Mouse (Mus musculus): Measurements from ENCODE around the gene Blm.

GRCm38 (mm10) chr7:80427730-80428129 is 107.2 kb downstream of the Blm start:
- TF ChIP-seq MAX (IDR thresholded peaks at IDR 0.05; ENCODE audit: low read length) (no peak), ELF1 (IDR thresholded peaks at IDR 0.05; ENCODE audit: low read depth, low read length) (no peak), USF2 (conservative IDR thresholded peaks at IDR 0.05; ENCODE audit: low read depth, low read length) (no peak), POLR2A (IDR thresholded peaks at IDR 0.05; ENCODE audit: low read depth, low read length) (no peak), ZC3H11A (IDR thresholded peaks at IDR 0.05; ENCODE audit: low read depth, low read length) (no peak), POLR2AphosphoS2 (IDR thresholded peaks at IDR 0.05; ENCODE audit: low read depth, low read length) (no peak), CTCF (conservative IDR thresholded peaks at IDR 0.05 in 1 of 2, IDR thresholded peaks at IDR 0.05 in 1 of 2; ENCODE audit: low read depth in 2 of 2, low read length in 2 of 2) (no peak), RCOR1 (conservative IDR thresholded peaks at IDR 0.05; ENCODE audit: low read depth, low read length) (no peak), JUND (conservative IDR thresholded peaks at IDR 0.05; ENCODE audit: low read depth, low read length) (no peak), MXI1 (IDR thresholded peaks at IDR 0.05; ENCODE audit: low read depth, low read length) (no peak), TCF12 (IDR thresholded peaks at IDR 0.05; ENCODE audit: low read depth, low read length) (no peak), SIN3A (IDR thresholded peaks at IDR 0.05; ENCODE audit: low read length) (no peak)

All from CH12.LX (cell line).